Mouse (Mus musculus): ENCODE measurements around the gene Gbp6.
"Not testable (repeated sequence)": the region's sequence is repeated elsewhere in the genome, so short reads cannot be mapped to it uniquely, and the experiment has no call there.

- not testable (repeated sequence) for TF ChIP-seq CTCF (IDR thresholded peaks at IDR 0.05; ENCODE audit: borderline replicate concordance, insufficient read depth, low read length); POLR2A (IDR thresholded peaks at IDR 0.05; ENCODE audit: low read depth, low read length)
Measured at GRCm38 (mm10) chr5:105293226-105294165, at the start of gene Gbp6, which contains the start of gene Gm43302.

Measured in embryonic fibroblast, embryonic 13.5 days (primary cell).